Comparison of ENCODE assay signal across 9 mouse cellular contexts in genomic region chr2:38585379-38585736, GRCm38 (mm10). TPM values are rescaled to one million over a fixed set of nuclear protein-coding genes. Genes with fewer than 3 reads are reported as not detected.
DNase-seq lines count a peak whose midpoint lies in the region; ATAC-seq and TF ChIP-seq lines count a peak whose summit lies in the region.
"Had no signal": no experiment of that assay in that cellular context is flagged by ENCODE, and none has a peak within 500 bp of the region (broad histone marks: within the 10 kb centered on the region; RNA-seq: fewer than 3 reads in every experiment).

No protein-coding gene starts in this region.

- H3K9me3 ChIP-seq in ES-E14 (ENCODE audit: control insufficient read depth, insufficient read depth, low read depth, low read length): no peaks in the 10 kb centered on the region
- H3K9me3 ChIP-seq in forebrain, embryonic 13.5 days (replicated peaks): no peaks in the 10 kb centered on the region
- H3K9me3 ChIP-seq in kidney, embryonic 15.5 days (replicated peaks): no peaks in the 10 kb centered on the region
- no peaks in the 10 kb centered on the region for H3K9me3 ChIP-seq in liver, postnatal 0 days (ENCODE audit: low read length)

- no peak for TF ChIP-seq CTCF in liver, postnatal 0 days (IDR thresholded peaks at IDR 0.05; ENCODE audit: low read depth)

- TF ChIP-seq EP300 in liver, postnatal 0 days (IDR thresholded peaks at IDR 0.05; ENCODE audit: low read depth): no peak

- no peaks in the 10 kb centered on the region for H3K27me3 ChIP-seq in forebrain, embryonic 13.5 days
- H3K27me3 ChIP-seq in kidney, embryonic 15.5 days: no peaks in the 10 kb centered on the region
- H3K27me3 ChIP-seq in liver, postnatal 0 days (ENCODE audit: insufficient read depth, low read length): no peaks in the 10 kb centered on the region

- DNase-seq in ES-E14 (ENCODE audit: low read depth, low spot score): no peak
- no peak for DNase-seq in liver, postnatal 0 days
- no peak for DNase-seq in cerebellum, postnatal 10 days
- no peak for DNase-seq in layer of hippocampus, adult 8-10 months (ENCODE audit: low spot score in 2 of 2)
- no peak for DNase-seq in frontal cortex, postnatal 25 days (ENCODE audit: low spot score in 2 of 2)
- DNase-seq in lung, adult 18-20 months: no peak

- in situ Hi-C loops in ES-E14 (cut with MboI; ENCODE audit: low sequenced_read_pairs in 2 of 2, unreplicated experiment in 2 of 2): no loop called here

- 14% methylated on average over 5 of the region's 5 CpGs for WGBS in forebrain, embryonic 13.5 days
- 39% methylated on average over 5 of the region's 5 CpGs for WGBS in kidney, embryonic 15.5 days
- WGBS in liver, postnatal 0 days (ENCODE audit: insufficient replicate concordance): 63% methylated on average over 5 of the region's 5 CpGs

- no peak overlapping the region for H3K9ac ChIP-seq in ES-E14 (ENCODE audit: insufficient read depth, low read depth, low read length, poor library complexity, severe bottlenecking)
- no peak overlapping the region for H3K9ac ChIP-seq in forebrain, embryonic 13.5 days
- no peak overlapping the region for H3K9ac ChIP-seq in kidney, embryonic 15.5 days
- no peak overlapping the region for H3K9ac ChIP-seq in liver, postnatal 0 days (replicated peaks)

- peaks cover 36% of the 10 kb centered on the region for H3K36me3 ChIP-seq in ES-E14 (ENCODE audit: control insufficient read depth, insufficient read depth, low read length, poor library complexity, severe bottlenecking)
- H3K36me3 ChIP-seq in forebrain, embryonic 13.5 days (ENCODE audit: poor library complexity, severe bottlenecking): peaks cover 53% of the 10 kb centered on the region
- H3K36me3 ChIP-seq in kidney, embryonic 15.5 days: peaks cover 72% of the 10 kb centered on the region
- H3K36me3 ChIP-seq in liver, postnatal 0 days (replicated peaks; ENCODE audit: insufficient read depth, low read length): peaks cover 53% of the 10 kb centered on the region

- ATAC-seq in forebrain, embryonic 13.5 days: peak; percentile 39; the same call in 1 of the 2 replicates
- peak; percentile 52; the same call in 1 of the 2 replicates for ATAC-seq in kidney, embryonic 15.5 days (replicated peaks; ENCODE audit: low FRiP score)
- peak; percentile 69 for ATAC-seq in liver, postnatal 0 days
- ATAC-seq: inflammation-experienced regulatory T-cells, adult 6 months had no signal

- H3K27ac ChIP-seq in ES-E14 (ENCODE audit: insufficient read depth, low read depth, low read length, poor library complexity, severe bottlenecking): peak overlapping the region; percentile 42; the same call in 1 of the 2 replicates
- H3K27ac ChIP-seq in forebrain, embryonic 13.5 days: peak overlapping the region; percentile 86
- H3K27ac ChIP-seq in kidney, embryonic 15.5 days: peak overlapping the region; percentile 14; the same call in 1 of the 2 replicates
- H3K27ac ChIP-seq in liver, postnatal 0 days (ENCODE audit: low read depth): no peak overlapping the region

- no peak overlapping the region for H3K4me3 ChIP-seq in ES-E14 (ENCODE audit: insufficient read depth in 1 of 2, low read depth in 1 of 2, low read length in 2 of 2, poor library complexity in 1 of 2, severe bottlenecking in 1 of 2)
- no peak overlapping the region for H3K4me3 ChIP-seq in forebrain, embryonic 13.5 days
- no peak overlapping the region for H3K4me3 ChIP-seq in kidney, embryonic 15.5 days (replicated peaks)
- H3K4me3 ChIP-seq in liver, postnatal 0 days (ENCODE audit: low read depth, low read length): no peak overlapping the region

- H3K4me1 ChIP-seq in ES-E14 (ENCODE audit: control insufficient read depth in 2 of 2, insufficient read depth in 2 of 2, low read length in 2 of 2, poor library complexity in 1 of 2): peaks cover 7 to 20% of the 10 kb centered on the region in 2 experiments; a peak in 3 of 4 replicates
- peaks cover 52% of the 10 kb centered on the region for H3K4me1 ChIP-seq in forebrain, embryonic 13.5 days
- H3K4me1 ChIP-seq in kidney, embryonic 15.5 days: no peaks in the 10 kb centered on the region
- H3K4me1 ChIP-seq in liver, postnatal 0 days (ENCODE audit: insufficient read depth): no peaks in the 10 kb centered on the region

- H3K4me2 ChIP-seq in forebrain, embryonic 13.5 days: peak overlapping the region; percentile 38; the same call in 1 of the 2 replicates
- no peak overlapping the region for H3K4me2 ChIP-seq in kidney, embryonic 15.5 days
- H3K4me2 ChIP-seq in liver, postnatal 0 days (ENCODE audit: low read depth, low read length): no peak overlapping the region

TF ChIP-seq in ES-E14, 5 proteins besides CTCF, POLR2A, EP300 and RAD21:
- TF ChIP-seq MAFK (IDR thresholded peaks at IDR 0.05; ENCODE audit: insufficient read depth, low read depth, low read length): no peak
- no peak for TF ChIP-seq HCFC1 (IDR thresholded peaks at IDR 0.05; ENCODE audit: borderline replicate concordance, insufficient read depth, low read length)
- TF ChIP-seq ZC3H11A (IDR thresholded peaks at IDR 0.05; ENCODE audit: borderline replicate concordance, low read depth, low read length): no peak
- no peak for TF ChIP-seq ZNF384 (IDR thresholded peaks at IDR 0.05; ENCODE audit: low read depth, low read length)
- TF ChIP-seq CHD2 (IDR thresholded peaks at IDR 0.05; ENCODE audit: low read depth, low read length): no peak

RNA-seq across cellular contexts. Expression of gene Psmb7, which starts 58.5 kb away (rescaled TPM):
- total RNA-seq in ES-E14 (2012; rRNA removed): 224 and 382 TPM in 2 replicates
- polyA plus RNA-seq in forebrain, embryonic 13.5 days (2015; fragmentation: Nextera tagmentation; extraction: Ambion mirVana): 348 and 354 TPM in 2 replicates
- 270 and 278 TPM in 2 replicates for polyA plus RNA-seq in kidney, embryonic 15.5 days (2015; fragmentation: Nextera tagmentation; extraction: Ambion mirVana)
- polyA plus RNA-seq in liver, postnatal 0 days (2015; fragmentation: Nextera tagmentation; extraction: Ambion mirVana): 112 and 120 TPM in 2 replicates
- 100 to 1,000 TPM; 190 to 208 (median 197) TPM for total RNA-seq in layer of hippocampus, adult 8-10 months (2022)
